Mouse (Mus musculus): ENCODE measurements around the gene Amd1. TPM values are rescaled to one million over a fixed set of nuclear protein-coding genes. Genes with fewer than 3 reads are reported as not detected.

Gene Amd1
- polyA plus RNA-seq, 1 experiment from 2014 or later, result 29.1 TPM

DNA sequence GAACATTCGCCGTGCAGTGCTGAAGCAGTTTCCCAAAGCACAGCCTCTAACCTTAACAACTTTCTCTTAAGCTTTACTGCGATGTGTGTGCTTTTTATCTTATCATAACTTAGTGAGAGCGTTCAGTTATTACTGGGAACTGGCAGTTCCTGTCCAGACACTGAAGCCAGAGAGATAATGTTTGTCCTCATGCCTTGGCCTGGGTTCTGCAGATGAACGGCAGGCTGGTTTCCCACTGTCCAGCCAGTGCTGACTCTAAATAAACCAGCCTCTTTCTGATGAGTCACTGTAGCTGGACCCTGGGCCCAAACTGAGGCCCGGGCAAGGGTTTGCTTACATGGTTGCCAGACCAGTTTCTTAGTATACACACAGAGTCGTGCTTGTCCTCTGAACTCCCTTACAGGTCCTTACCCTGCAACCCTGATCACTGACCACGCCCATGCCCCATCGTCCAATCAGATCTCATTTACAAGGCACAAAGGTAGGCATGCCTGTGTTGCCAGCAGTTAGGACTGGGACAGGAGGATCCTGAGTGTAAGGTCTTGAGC, 26.1 kb upstream of the Amd1 start:
- TF ChIP-seq EP300 (IDR thresholded peaks at IDR 0.05; ENCODE audit: low read depth), result peak; percentile 95
- TF ChIP-seq CTCF (IDR thresholded peaks at IDR 0.05; ENCODE audit: low read depth), result no peak
- Histone ChIP-seq H3K9me3 (ENCODE audit: low read length) (no peaks in the 10 kb centered on the region), H3K27ac (ENCODE audit: low read depth) (peak overlapping the region; percentile 77), H3K36me3 (replicated peaks; ENCODE audit: insufficient read depth, low read length) (no peaks in the 10 kb centered on the region), H3K9ac (replicated peaks) (0 out of 2 replicates have a peak overlapping the region, but pooled peaks have one; percentile 3), H3K4me2 (ENCODE audit: low read depth, low read length) (peak overlapping the region; percentile 35), H3K27me3 (ENCODE audit: insufficient read depth, low read length) (no peaks in the 10 kb centered on the region), H3K4me3 (ENCODE audit: low read depth, low read length) (no peak overlapping the region), H3K4me1 (ENCODE audit: insufficient read depth) (peaks cover 18% of the 10 kb centered on the region)
- DNase-seq (peak; percentile 80), ATAC-seq (peak; percentile 95)
- WGBS (ENCODE audit: insufficient replicate concordance), result 37% methylated on average over 9 of the region's 9 CpGs

DNA sequence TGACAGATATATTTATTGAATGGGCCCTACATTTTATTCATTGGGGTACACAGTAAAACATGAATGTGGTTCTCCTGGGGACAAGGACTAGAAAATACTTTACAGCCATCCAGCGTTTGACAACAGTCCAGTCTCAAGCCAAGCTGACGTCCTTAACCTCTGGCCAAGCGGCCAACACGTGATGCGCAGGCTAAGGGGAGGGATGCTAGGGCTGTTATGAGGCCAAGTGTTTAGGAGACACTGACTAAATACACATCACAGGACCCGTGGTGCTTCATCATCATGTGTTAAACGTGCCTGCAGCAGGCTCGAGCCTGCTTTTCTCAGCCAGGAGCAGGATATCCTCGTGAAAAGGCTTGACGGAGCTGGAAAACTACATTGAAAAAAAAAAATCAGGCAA, 18.3 kb upstream of the Amd1 start:
- Histone ChIP-seq H3K36me3 (replicated peaks; ENCODE audit: insufficient read depth, low read length) (no peaks in the 10 kb centered on the region), H3K9me3 (ENCODE audit: low read length) (no peaks in the 10 kb centered on the region), H3K27me3 (ENCODE audit: insufficient read depth, low read length) (no peaks in the 10 kb centered on the region), H3K4me3 (ENCODE audit: low read depth, low read length) (no peak overlapping the region), H3K27ac (ENCODE audit: low read depth) (no peak overlapping the region), H3K9ac (replicated peaks) (no peak overlapping the region), H3K4me2 (ENCODE audit: low read depth, low read length) (no peak overlapping the region), H3K4me1 (ENCODE audit: insufficient read depth) (no peaks in the 10 kb centered on the region)
- ATAC-seq (no peak), DNase-seq (no peak)
- 83% methylated on average over 10 of the region's 10 CpGs for WGBS (ENCODE audit: insufficient replicate concordance)
- TF ChIP-seq CTCF (IDR thresholded peaks at IDR 0.05; ENCODE audit: low read depth) (no peak), EP300 (IDR thresholded peaks at IDR 0.05; ENCODE audit: low read depth) (no peak)

DNA sequence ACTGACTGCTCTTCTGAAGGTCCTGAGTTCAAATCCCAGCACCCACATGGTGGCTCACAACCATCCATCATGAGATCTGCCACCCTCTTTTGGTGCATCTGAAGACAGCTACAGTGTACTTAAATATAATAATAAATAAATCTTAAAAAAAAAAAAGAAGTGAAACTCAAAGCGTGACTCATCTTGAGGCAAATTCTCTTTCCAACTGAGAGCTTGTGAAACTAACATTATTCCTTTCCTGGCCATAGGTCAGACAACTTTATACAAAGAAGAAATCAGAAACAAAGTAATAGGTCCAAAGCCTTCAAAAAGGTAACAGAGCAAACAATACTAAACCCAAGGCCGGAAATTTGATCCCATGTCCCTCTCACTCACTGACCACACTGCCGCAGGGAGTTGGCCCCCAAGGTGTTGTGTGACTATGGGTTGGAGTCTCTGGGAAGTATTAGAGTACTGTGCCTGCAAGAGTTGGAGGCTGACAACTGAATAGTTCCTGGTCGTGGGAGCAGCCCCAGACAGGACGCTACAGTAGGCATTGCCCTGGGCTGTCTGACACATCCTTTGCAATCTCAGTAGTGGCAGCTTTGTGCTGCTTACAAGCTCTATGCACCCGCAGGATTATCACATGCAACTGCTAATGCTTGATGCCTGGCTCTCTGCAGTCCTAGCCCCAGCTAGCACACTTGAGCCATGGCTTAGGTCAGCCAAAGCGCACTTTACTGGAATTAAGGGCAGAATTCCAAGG, 15.0 kb upstream of the Amd1 start:
- Histone ChIP-seq H3K4me3 (ENCODE audit: low read depth, low read length) (no peak overlapping the region), H3K4me1 (ENCODE audit: insufficient read depth) (no peaks in the 10 kb centered on the region), H3K9me3 (ENCODE audit: low read length) (no peaks in the 10 kb centered on the region), H3K36me3 (replicated peaks; ENCODE audit: insufficient read depth, low read length) (no peaks in the 10 kb centered on the region), H3K27ac (ENCODE audit: low read depth) (no peak overlapping the region), H3K9ac (replicated peaks) (no peak overlapping the region), H3K4me2 (ENCODE audit: low read depth, low read length) (no peak overlapping the region), H3K27me3 (ENCODE audit: insufficient read depth, low read length) (no peaks in the 10 kb centered on the region)
- 65% methylated on average over 7 of the region's 7 CpGs for WGBS (ENCODE audit: insufficient replicate concordance)
- ATAC-seq (no peak), DNase-seq (no peak)
- TF ChIP-seq CTCF (IDR thresholded peaks at IDR 0.05; ENCODE audit: low read depth) (no peak), EP300 (IDR thresholded peaks at IDR 0.05; ENCODE audit: low read depth) (no peak)

DNA sequence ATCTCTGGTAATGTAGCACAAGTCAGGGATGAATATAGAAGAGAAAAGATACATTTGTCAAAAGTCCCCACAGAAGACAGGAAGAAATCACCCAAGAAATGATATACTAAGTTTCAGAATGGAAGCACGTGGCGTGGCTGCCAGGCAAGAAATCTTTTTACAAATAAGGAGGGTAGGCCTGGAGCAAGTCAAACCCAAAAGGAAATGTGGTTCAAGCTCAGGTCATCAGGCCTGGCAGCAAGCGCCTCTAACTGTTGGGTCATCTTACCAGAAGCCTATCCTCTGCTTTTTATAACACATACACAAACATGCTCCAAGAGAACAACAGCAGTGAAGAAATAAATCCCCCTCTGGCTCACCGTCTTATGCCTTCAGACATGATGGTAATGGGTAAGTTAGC, 10.8 kb upstream of the Amd1 start:
- Histone ChIP-seq H3K27me3 (ENCODE audit: insufficient read depth, low read length) (no peaks in the 10 kb centered on the region), H3K4me3 (ENCODE audit: low read depth, low read length) (no peak overlapping the region), H3K4me2 (ENCODE audit: low read depth, low read length) (no peak overlapping the region), H3K36me3 (replicated peaks; ENCODE audit: insufficient read depth, low read length) (no peaks in the 10 kb centered on the region), H3K27ac (ENCODE audit: low read depth) (no peak overlapping the region), H3K9ac (replicated peaks) (no peak overlapping the region), H3K9me3 (ENCODE audit: low read length) (no peaks in the 10 kb centered on the region), H3K4me1 (ENCODE audit: insufficient read depth) (peaks cover 4% of the 10 kb centered on the region; the same call in 1 of the 2 replicates)
- TF ChIP-seq EP300 (IDR thresholded peaks at IDR 0.05; ENCODE audit: low read depth), result no peak
- TF ChIP-seq CTCF (IDR thresholded peaks at IDR 0.05; ENCODE audit: low read depth), result no peak
- ATAC-seq, result no peak
- no peak for DNase-seq
- WGBS (ENCODE audit: insufficient replicate concordance), result 80% methylated on average over 4 of the region's 4 CpGs

GRCm38 (mm10) chr10:40309884-40310635, 8.1 kb upstream of the Amd1 start:
- no peak overlapping the region for H3K27ac ChIP-seq (ENCODE audit: low read depth)

More at GRCm38 (mm10) chr10:40309884-40310635, 8.1 kb upstream of the Amd1 start:
- no peaks in the 10 kb centered on the region for H3K27me3 ChIP-seq (ENCODE audit: insufficient read depth, low read length)
- no peak overlapping the region for H3K4me3 ChIP-seq (ENCODE audit: low read depth, low read length)
- DNase-seq (peak; percentile 84), ATAC-seq (peak; percentile 90)
- H3K9ac ChIP-seq (replicated peaks), result no peak overlapping the region
- no peak for TF ChIP-seq EP300 (IDR thresholded peaks at IDR 0.05; ENCODE audit: low read depth)
- H3K9me3 ChIP-seq (ENCODE audit: low read length), result 0 out of 2 replicates have a peak, but pooled peaks cover 3% of the 10 kb centered on the region
- 41% methylated on average over 6 of the region's 6 CpGs for WGBS (ENCODE audit: insufficient replicate concordance)
- H3K4me1 ChIP-seq (ENCODE audit: insufficient read depth), result peaks cover 4% of the 10 kb centered on the region; the same call in 1 of the 2 replicates
- peak overlapping the region; percentile 61 for H3K4me2 ChIP-seq (ENCODE audit: low read depth, low read length)
- H3K36me3 ChIP-seq (replicated peaks; ENCODE audit: insufficient read depth, low read length), result no peaks in the 10 kb centered on the region

Data from liver, postnatal 0 days (tissue).